Mouse (Mus musculus) liver, embryonic 14.5 days (tissue): ENCODE data around the gene Slc9b1.

Experiments used
- CTCF ChIP-seq: IDR thresholded peaks from 2 replicates; pipeline ENCODE4 v1.5.1; 2016; ENCODE audit warnings: antibody characterized with exemption, low read depth, control low read depth
- EP300 ChIP-seq: IDR thresholded peaks from 2 replicates; pipeline ENCODE4 v1.6.1; 2016; ENCODE audit warnings: antibody characterized with exemption, low read depth

- TF ChIP-seq EP300, result no peak
- TF ChIP-seq CTCF, result no peak
Observed at GRCm38 (mm10) chr3:135440221-135440620, 92.4 kb downstream of the Slc9b1 start.
